10 mouse cellular contexts compared by ENCODE assay signal in the genomic region with DNA sequence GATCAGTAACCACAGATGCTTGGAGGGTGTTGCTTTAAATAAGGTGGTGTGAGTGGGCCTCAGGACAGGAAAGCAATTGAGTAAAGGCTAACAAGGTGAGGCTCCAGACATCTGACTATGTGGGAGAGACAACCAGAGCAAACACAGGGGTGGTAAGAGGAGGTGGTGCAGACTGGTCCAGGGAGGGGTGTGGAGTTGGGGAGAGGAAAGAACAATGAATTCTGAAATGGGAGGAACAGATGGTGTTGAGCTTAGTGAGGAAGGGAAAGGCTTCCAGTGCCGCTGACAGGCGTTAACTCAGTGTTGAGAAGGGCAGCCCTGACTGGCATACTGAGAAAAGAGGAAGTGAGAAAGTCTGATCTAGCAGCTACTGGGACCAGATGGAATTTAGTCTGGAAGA.
A peak's percentile ranks its signal among the peaks of the same experiment; 100 is the strongest.
DNase-seq lines count a peak whose midpoint lies in the region; ATAC-seq and TF ChIP-seq lines count a peak whose summit lies in the region.
"Had no signal": no experiment of that assay in that cellular context is flagged by ENCODE, and none has a peak within 500 bp of the region (broad histone marks: within the 10 kb centered on the region; RNA-seq: fewer than 3 reads in every experiment).

No protein-coding gene starts in this region.

- TF ChIP-seq CTCF in CH12.LX (conservative IDR thresholded peaks at IDR 0.05 in 1 of 2, IDR thresholded peaks at IDR 0.05 in 1 of 2; ENCODE audit: low read depth in 2 of 2, low read length in 2 of 2), result no peak
- TF ChIP-seq CTCF in midbrain, postnatal 0 days (IDR thresholded peaks at IDR 0.05), result no peak

- intact Hi-C loops in left cerebral cortex, postnatal 14 days (cut with DNase I), result no loop called here

- no peaks in the 10 kb centered on the region for H3K27me3 ChIP-seq in CH12.LX (replicated peaks)
- H3K27me3 ChIP-seq in embryonic facial prominence, embryonic 10.5 days (replicated peaks; ENCODE audit: low read depth, poor library complexity, severe bottlenecking), result no peaks in the 10 kb centered on the region
- H3K27me3 ChIP-seq in midbrain, postnatal 0 days (ENCODE audit: insufficient read depth, low read length), result no peaks in the 10 kb centered on the region
- H3K27me3 ChIP-seq: embryonic facial prominence, embryonic 12.5 days had no signal

- no peak overlapping the region for H3K4me3 ChIP-seq in CH12.LX (replicated peaks in 1 of 3; ENCODE audit: low read depth in 2 of 3, low read length in 2 of 3, poor library complexity in 1 of 3)
- no peak overlapping the region for H3K4me3 ChIP-seq in embryonic facial prominence, embryonic 10.5 days
- H3K4me3 ChIP-seq in midbrain, postnatal 0 days (ENCODE audit: low read depth, low read length), result no peak overlapping the region
- H3K4me3 ChIP-seq: embryonic facial prominence, embryonic 12.5 days had no signal

- TF ChIP-seq EP300 in CH12.LX (IDR thresholded peaks at IDR 0.05; ENCODE audit: low read length), result no peak

- no peak for TF ChIP-seq RAD21 in CH12.LX (IDR thresholded peaks at IDR 0.05; ENCODE audit: low read depth, low read length)

- 82% methylated on average over 2 of the region's 2 CpGs for WGBS in embryonic facial prominence, embryonic 10.5 days
- WGBS in midbrain, postnatal 0 days, result 42% methylated on average over 2 of the region's 2 CpGs

- H3K9me3 ChIP-seq in CH12.LX (replicated peaks; ENCODE audit: low read length), result peaks cover 15% of the 10 kb centered on the region
- peaks cover 5% of the 10 kb centered on the region; the same call in 1 of the 2 replicates for H3K9me3 ChIP-seq in embryonic facial prominence, embryonic 10.5 days
- no peaks in the 10 kb centered on the region for H3K9me3 ChIP-seq in midbrain, postnatal 0 days (ENCODE audit: low read length)
- H3K9me3 ChIP-seq: embryonic facial prominence, embryonic 12.5 days had no signal

- H3K36me3 ChIP-seq in CH12.LX (replicated peaks in 1 of 2; ENCODE audit: control insufficient read depth in 1 of 2, insufficient read depth in 1 of 2, low read length in 1 of 2), result no peaks in the 10 kb centered on the region
- H3K36me3 ChIP-seq in embryonic facial prominence, embryonic 10.5 days (replicated peaks), result no peaks in the 10 kb centered on the region
- no peaks in the 10 kb centered on the region for H3K36me3 ChIP-seq in midbrain, postnatal 0 days (ENCODE audit: insufficient read depth, low read length)
- H3K36me3 ChIP-seq: embryonic facial prominence, embryonic 12.5 days had no signal

- TF ChIP-seq POLR2A in CH12.LX (IDR thresholded peaks at IDR 0.05; ENCODE audit: low read depth, low read length), result no peak

- no peaks in the 10 kb centered on the region for H3K79me2 ChIP-seq in CH12.LX (replicated peaks; ENCODE audit: control insufficient read depth, extremely low read depth, insufficient read depth, poor library complexity, severe bottlenecking)

- in situ Hi-C loops in CH12.LX (cut with MboI; ENCODE audit: low pct_ligation_motif_present, low pct_unique_long_range_greater_than_20kb, low sequenced_read_pairs), result no loop called here

- H3K9ac ChIP-seq in CH12.LX (ENCODE audit: insufficient read depth, low read depth), result no peak overlapping the region
- no peak overlapping the region for H3K9ac ChIP-seq in midbrain, postnatal 0 days (replicated peaks; ENCODE audit: low read length, poor library complexity, severe bottlenecking)
- H3K9ac ChIP-seq: embryonic facial prominence, embryonic 12.5 days had no signal

- ATAC-seq in midbrain, postnatal 0 days (ENCODE audit: low FRiP score), result no peak

- dilution Hi-C loops in CH12.LX (cut with MboI; ENCODE audit: extremely low pct_ligation_motif_present, extremely low pct_unique_long_range_greater_than_20kb, low sequenced_read_pairs), result no loop called here

- H3K4me1 ChIP-seq in CH12.LX (ENCODE audit: control insufficient read depth in 1 of 2, insufficient read depth in 2 of 2), result no peaks in the 10 kb centered on the region
- no peaks in the 10 kb centered on the region for H3K4me1 ChIP-seq in embryonic facial prominence, embryonic 10.5 days
- H3K4me1 ChIP-seq in midbrain, postnatal 0 days (ENCODE audit: insufficient read depth, low read length), result no peaks in the 10 kb centered on the region
- H3K4me1 ChIP-seq: embryonic facial prominence, embryonic 12.5 days had no signal

- DNase-seq in embryo, embryonic 10 days (ENCODE audit: low spot score), result peak; percentile 26
- no peak for DNase-seq in embryo, embryonic 11 days
- DNase-seq in CH12.LX (ENCODE audit: extremely low read depth), result peak; percentile 10
- DNase-seq in frontal cortex, postnatal 36 days (ENCODE audit: low spot score in 2 of 2), result peak; percentile 38 to 49
- DNase-seq in left cerebral cortex, postnatal 14 days (ENCODE audit: low spot score in 2 of 2), result peak; percentile 30 to 40
- DNase-seq in embryonic facial prominence, embryonic 10.5 days (ENCODE audit: low spot score), result no peak
- no peak for DNase-seq in yolk sac, embryonic 10.5 days (ENCODE audit: low spot score)
- no peak for DNase-seq in midbrain, postnatal 0 days (ENCODE audit: low spot score)
- DNase-seq: kidney, postnatal 14 days had no signal

- H3K27ac ChIP-seq in CH12.LX (ENCODE audit: insufficient read depth, low read depth), result no peak overlapping the region
- no peak overlapping the region for H3K27ac ChIP-seq in embryonic facial prominence, embryonic 10.5 days (replicated peaks)
- no peak overlapping the region for H3K27ac ChIP-seq in midbrain, postnatal 0 days (ENCODE audit: low read depth, low read length)
- H3K27ac ChIP-seq: embryonic facial prominence, embryonic 12.5 days had no signal

- no peak overlapping the region for H3K4me2 ChIP-seq in CH12.LX (ENCODE audit: insufficient read depth, low read depth, poor library complexity, severe bottlenecking)
- no peak overlapping the region for H3K4me2 ChIP-seq in midbrain, postnatal 0 days (ENCODE audit: low read depth, low read length, poor library complexity, severe bottlenecking)
- H3K4me2 ChIP-seq: embryonic facial prominence, embryonic 12.5 days had no signal

TF ChIP-seq in CH12.LX, 34 proteins besides CTCF, POLR2A, EP300 and RAD21:
- TF ChIP-seq ELF1 (IDR thresholded peaks at IDR 0.05; ENCODE audit: low read depth, low read length) (no peak), MEF2A (IDR thresholded peaks at IDR 0.05; ENCODE audit: borderline replicate concordance, low read depth, low read length) (no peak), SIN3A (IDR thresholded peaks at IDR 0.05; ENCODE audit: low read length) (no peak), BHLHE40 (IDR thresholded peaks at IDR 0.05; ENCODE audit: low read depth, low read length) (no peak), CHD1 (IDR thresholded peaks at IDR 0.05; ENCODE audit: low read depth, low read length) (no peak)

Comparison
In these comparisons a context has a peak if more than half of its experiments do, and no peak if none do; other contexts are left out.
1. DNase-seq: peak in embryo, embryonic 10 days (single experiment), CH12.LX (single experiment), frontal cortex, postnatal 36 days (2 of 2) and left cerebral cortex, postnatal 14 days (2 of 2); none in embryo, embryonic 11 days (single experiment), embryonic facial prominence, embryonic 10.5 days (single experiment), yolk sac, embryonic 10.5 days (single experiment) and midbrain, postnatal 0 days (single experiment).